Mouse (Mus musculus) kidney, embryonic 16.5 days (tissue): Measurements from ENCODE around the gene Lamc2. TPM values are rescaled to one million over a fixed set of nuclear protein-coding genes. Genes with fewer than 3 reads are reported as not detected.
A peak's percentile ranks its signal among the peaks of the same experiment; 100 is the strongest.

ENCODE experiments used
- ATAC-seq: fragments of 200-750 bp; cut with Nextera tagmentation; 2 replicates; pipeline ENCODE4 v1.8.0; 2017; ENCODE audit warnings: moderate TSS enrichment; ENCODE audit not compliant: low FRiP score, low TSS enrichment
- H3K27ac ChIP-seq: fragments of 300-500 bp; sonication (generic); 2 replicates; pipeline ENCODE4 v1.5.1; 2014; ENCODE audit warnings: low read length
- H3K27me3 ChIP-seq: fragments of 300-500 bp; sonication (generic); 2 replicates; pipeline ENCODE4 v1.6.1; 2014; ENCODE audit warnings: low read length, control low read depth, mixed read lengths; ENCODE audit not compliant: insufficient read depth
- H3K36me3 ChIP-seq: fragments of 300-500 bp; sonication (generic); 2 replicates; pipeline ENCODE4 v1.6.1; 2014; ENCODE audit warnings: low read length, control low read depth, mixed read lengths; ENCODE audit not compliant: insufficient read depth
- H3K4me1 ChIP-seq: fragments of 300-500 bp; sonication (generic); 2 replicates; pipeline ENCODE4 v1.6.1; 2014; ENCODE audit warnings: low read length, control low read depth, mixed read lengths; ENCODE audit not compliant: insufficient read depth
- H3K4me2 ChIP-seq: fragments of 300-500 bp; sonication (generic); replicated peaks from 2 replicates; pipeline ENCODE4 v1.6.1; 2014; ENCODE audit warnings: low read depth, low read length
- H3K4me3 ChIP-seq: fragments of 300-500 bp; sonication (generic); 2 replicates; pipeline ENCODE4 v1.5.1; 2014; ENCODE audit warnings: mild to moderate bottlenecking, low read length
- H3K9ac ChIP-seq: fragments of 300-500 bp; sonication (generic); replicated peaks from 2 replicates; pipeline ENCODE4 v1.6.1; 2014; ENCODE audit warnings: low read length
- H3K9me3 ChIP-seq: fragments of 300-500 bp; sonication (generic); 2 replicates; pipeline ENCODE4 v1.6.1; 2016; ENCODE audit warnings: low read length, control low read depth
- WGBS: fragments of 180-500 bp; shearing (Covaris S2); extraction: QIAGEN DNeasy Blood & Tissue Kit; methylation state at CpG from one replicate; pipeline ENCODE4 v1.1.7; 2014; 5-methylcytosine and 5-hydroxymethylcytosine counted together
- polyA plus RNA-seq: library from polyadenylated mRNA; unstranded; fragments of >200 nt; fragmentation: Nextera tagmentation; extraction: Ambion mirVana; gene quantifications from 2 replicates; pipeline ENCODE4 v1.2.1, GENCODE M21; 2015

Lamc2 gene
- polyA plus RNA-seq, result 55.5 and 57.4 TPM in 2 replicates

- Histone ChIP-seq H3K9ac (peak within 1 kb of the TSS; percentile 71), H3K36me3 (no peaks in the 10 kb centered on the region), H3K9me3 (no peaks in the 10 kb centered on the region), H3K27ac (peak within 1 kb of the TSS; percentile 86), H3K4me1 (peaks cover 31% of the 10 kb centered on the region), H3K4me2 (peak within 1 kb of the TSS; percentile 79), H3K4me3 (peak within 1 kb of the TSS; percentile 50), H3K27me3 (peaks cover 11% of the 10 kb centered on the region; the same call in 1 of the 2 replicates)
- peak; percentile 85 for ATAC-seq
- WGBS, result 3% methylated on average over 45 of the region's 46 CpGs
Measured at GRCm38 (mm10) chr1:153185828-153186803, at the start of gene Lamc2. Lamc2 (minus strand) TSS chr1:153186447.

- no peaks in the 10 kb centered on the region for H3K9me3 ChIP-seq
- H3K4me3 ChIP-seq, result no peak overlapping the region
- peaks cover 66% of the 10 kb centered on the region for H3K36me3 ChIP-seq
- H3K27me3 ChIP-seq, result no peaks in the 10 kb centered on the region
- H3K27ac ChIP-seq, result peak overlapping the region; percentile 34; the same call in 1 of the 2 replicates
- 68% methylated on average over 4 of the region's 4 CpGs for WGBS
- no peak overlapping the region for H3K4me2 ChIP-seq
- H3K4me1 ChIP-seq, result no peaks in the 10 kb centered on the region
- no peak overlapping the region for H3K9ac ChIP-seq
- ATAC-seq, result no peak
Measured at GRCm38 (mm10) chr1:153235576-153235975, 49.3 kb upstream of the Lamc2 start.

DNA sequence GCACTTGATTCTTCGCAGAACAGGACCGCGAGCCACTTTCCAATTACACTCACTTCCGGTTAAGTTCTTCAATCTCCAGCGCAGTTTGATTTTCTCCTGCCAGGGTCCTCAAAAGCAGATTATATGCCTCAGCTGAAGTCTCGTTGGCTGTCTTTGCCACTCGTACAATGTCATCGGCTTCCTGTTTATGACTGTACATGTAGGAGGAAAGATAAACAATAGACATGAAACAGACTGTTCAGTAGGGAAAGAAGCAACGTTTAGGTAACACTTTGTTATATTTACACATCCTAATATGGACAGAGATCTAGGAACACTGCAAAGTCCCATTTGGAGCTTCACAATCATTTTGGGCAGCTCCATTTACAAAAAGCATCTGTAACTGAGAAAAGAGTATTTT is 45.4 kb upstream of the Lamc2 start:
- 76% methylated on average over 9 of the region's 9 CpGs for WGBS
- no peak overlapping the region for H3K4me2 ChIP-seq
- no peak overlapping the region for H3K27ac ChIP-seq
- no peaks in the 10 kb centered on the region for H3K9me3 ChIP-seq
- no peak overlapping the region for H3K9ac ChIP-seq
- H3K36me3 ChIP-seq, result peaks cover 77% of the 10 kb centered on the region
- no peak overlapping the region for H3K4me3 ChIP-seq
- H3K4me1 ChIP-seq, result no peaks in the 10 kb centered on the region
- no peaks in the 10 kb centered on the region for H3K27me3 ChIP-seq
- no peak for ATAC-seq

- no peak overlapping the region for H3K9ac ChIP-seq
- ATAC-seq, result no peak
- no peaks in the 10 kb centered on the region for H3K4me1 ChIP-seq
- 54% methylated on average over 4 of the region's 4 CpGs for WGBS
- H3K4me2 ChIP-seq, result no peak overlapping the region
- H3K36me3 ChIP-seq, result peaks cover 79% of the 10 kb centered on the region
- no peaks in the 10 kb centered on the region for H3K27me3 ChIP-seq
- H3K4me3 ChIP-seq, result no peak overlapping the region
- no peak overlapping the region for H3K27ac ChIP-seq
- no peaks in the 10 kb centered on the region for H3K9me3 ChIP-seq
Measured at GRCm38 (mm10) chr1:153227916-153228315, 41.7 kb upstream of the Lamc2 start.

DNA sequence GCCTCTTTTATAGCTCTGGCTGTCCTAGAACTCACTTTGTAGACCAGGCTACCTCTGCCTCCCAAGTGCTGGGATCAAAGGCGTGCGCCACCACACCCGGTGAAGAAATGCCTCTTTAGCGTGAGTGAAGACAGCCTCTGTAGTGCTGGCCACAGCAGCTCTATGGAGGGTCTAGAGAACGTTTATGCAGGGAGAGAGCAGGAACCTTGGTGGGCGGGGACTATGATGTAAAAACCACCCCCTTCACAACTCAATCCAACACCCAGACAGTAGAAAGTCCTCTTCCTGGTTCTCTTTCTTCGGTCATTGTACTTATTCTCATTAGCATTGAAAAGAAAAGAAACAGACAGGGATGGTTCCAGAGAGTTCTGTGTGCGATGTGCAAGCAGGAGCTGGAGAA is 40.8 kb upstream of the Lamc2 start:
- Histone ChIP-seq H3K4me1 (no peaks in the 10 kb centered on the region), H3K9me3 (no peaks in the 10 kb centered on the region), H3K27ac (no peak overlapping the region), H3K9ac (no peak overlapping the region), H3K4me3 (no peak overlapping the region), H3K4me2 (no peak overlapping the region), H3K27me3 (no peaks in the 10 kb centered on the region), H3K36me3 (peaks cover 79% of the 10 kb centered on the region)
- no peak for ATAC-seq
- WGBS, result 83% methylated on average over 8 of the region's 8 CpGs

DNA sequence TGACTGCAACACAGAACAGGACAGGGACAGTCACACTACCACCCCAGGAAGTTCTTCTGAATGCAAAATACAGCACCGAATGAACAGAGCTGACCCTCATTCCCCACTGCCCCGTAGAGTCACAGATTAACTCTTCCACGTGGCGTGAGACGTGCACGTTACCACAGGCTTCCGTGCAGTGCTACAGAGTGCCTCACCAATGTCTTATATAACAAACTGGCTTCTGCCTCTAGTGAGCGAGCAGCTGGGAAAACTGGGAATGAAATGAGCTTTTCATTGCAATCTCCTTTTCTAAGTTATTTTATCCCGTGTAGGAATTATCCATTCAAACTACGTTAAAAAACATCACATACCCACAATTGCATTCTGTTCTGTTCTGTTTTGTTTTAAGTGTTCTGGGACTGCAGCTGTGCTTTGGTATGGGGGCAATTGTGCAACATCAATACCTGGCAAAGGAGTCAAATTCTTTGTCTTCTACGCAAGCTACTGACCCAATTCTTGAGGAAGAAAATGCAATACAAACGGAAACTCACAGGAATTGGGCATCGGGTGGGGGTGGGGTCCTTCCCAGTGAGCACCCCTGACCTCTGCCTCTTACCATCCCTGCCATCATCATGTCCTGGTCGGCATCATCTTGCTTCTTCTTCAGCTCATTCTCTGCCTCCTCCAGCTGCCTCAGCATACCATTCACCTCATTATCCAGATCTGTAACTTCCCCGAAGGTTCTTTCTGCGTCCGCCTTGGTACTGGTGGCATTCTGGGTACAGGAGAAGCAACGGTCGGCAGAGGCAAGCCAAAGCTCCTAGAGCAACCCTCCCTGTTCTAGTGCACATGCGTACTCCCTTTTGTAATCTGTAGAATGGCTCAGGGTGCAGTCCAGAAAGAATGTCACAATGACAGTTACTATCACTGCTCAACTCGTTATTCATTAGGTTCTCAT is 39.8 kb upstream of the Lamc2 start:
- no peak overlapping the region for H3K4me3 ChIP-seq
- no peak for ATAC-seq
- H3K27me3 ChIP-seq, result no peaks in the 10 kb centered on the region
- 88% methylated on average over 21 of the region's 21 CpGs for WGBS
- no peaks in the 10 kb centered on the region for H3K4me1 ChIP-seq
- no peak overlapping the region for H3K4me2 ChIP-seq
- H3K27ac ChIP-seq, result no peak overlapping the region
- peaks cover 79% of the 10 kb centered on the region for H3K36me3 ChIP-seq
- H3K9ac ChIP-seq, result no peak overlapping the region
- H3K9me3 ChIP-seq, result no peaks in the 10 kb centered on the region

- no peak overlapping the region for H3K4me3 ChIP-seq
- WGBS, result 56% methylated on average over 5 of the region's 5 CpGs
- no peaks in the 10 kb centered on the region for H3K9me3 ChIP-seq
- ATAC-seq, result no peak
- H3K36me3 ChIP-seq, result peaks cover 75% of the 10 kb centered on the region
- H3K4me1 ChIP-seq, result no peaks in the 10 kb centered on the region
- no peak overlapping the region for H3K9ac ChIP-seq
- no peaks in the 10 kb centered on the region for H3K27me3 ChIP-seq
- H3K27ac ChIP-seq, result no peak overlapping the region
- no peak overlapping the region for H3K4me2 ChIP-seq
Measured at GRCm38 (mm10) chr1:153224331-153224730, 38.1 kb upstream of the Lamc2 start.

GRCm38 (mm10) chr1:153219376-153219775 is 33.1 kb upstream of the Lamc2 start:
- 60% methylated on average over 9 of the region's 9 CpGs for WGBS
- H3K27ac ChIP-seq, result no peak overlapping the region
- H3K4me2 ChIP-seq, result no peak overlapping the region
- H3K27me3 ChIP-seq, result no peaks in the 10 kb centered on the region
- H3K4me3 ChIP-seq, result no peak overlapping the region
- H3K36me3 ChIP-seq, result peaks cover 39% of the 10 kb centered on the region
- no peak overlapping the region for H3K9ac ChIP-seq
- H3K9me3 ChIP-seq, result no peaks in the 10 kb centered on the region
- ATAC-seq, result no peak
- H3K4me1 ChIP-seq, result no peaks in the 10 kb centered on the region

DNA sequence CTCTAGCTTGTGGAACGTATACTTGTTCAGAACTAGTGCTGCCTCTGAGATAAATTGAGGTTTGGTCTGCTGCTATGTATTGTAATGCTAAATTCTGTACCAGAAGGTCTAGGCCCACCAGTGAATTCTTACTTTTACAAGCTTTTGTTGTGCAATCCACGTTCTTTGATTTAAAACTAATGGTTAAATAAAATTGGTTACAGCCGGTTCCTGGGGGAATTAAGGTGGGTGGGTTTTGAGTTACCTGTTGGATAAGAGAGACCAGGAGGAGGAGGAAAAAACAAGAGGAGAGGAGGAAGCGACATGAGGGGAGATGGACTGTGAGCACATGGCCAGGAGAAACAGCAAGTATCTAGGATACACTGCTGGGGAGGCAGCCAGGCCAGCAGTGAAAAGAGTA is 30.3 kb upstream of the Lamc2 start:
- Histone ChIP-seq H3K9me3 (no peaks in the 10 kb centered on the region), H3K27ac (no peak overlapping the region), H3K4me2 (no peak overlapping the region), H3K4me1 (no peaks in the 10 kb centered on the region), H3K4me3 (no peak overlapping the region), H3K36me3 (peaks cover 18% of the 10 kb centered on the region), H3K27me3 (no peaks in the 10 kb centered on the region), H3K9ac (no peak overlapping the region)
- no peak for ATAC-seq
- 87% methylated on average over 4 of the region's 4 CpGs for WGBS
